Mouse (Mus musculus): ENCODE results near the gene Olfr159. TPM values are rescaled to one million over a fixed set of nuclear protein-coding genes. Genes with fewer than 3 reads are reported as not detected.

Olfr159 gene
- polyA plus RNA-seq, 1 experiment from 2014 or later = not detected

- Histone ChIP-seq H3K27me3 (replicated peaks) (no peaks in the 10 kb centered on the region), H3K9me3 (no peaks in the 10 kb centered on the region), H3K4me1 (replicated peaks) (peaks cover 36% of the 10 kb centered on the region), H3K4me3 (replicated peaks) (no peak overlapping the region), H3K36me3 (no peaks in the 10 kb centered on the region), H3K27ac (peak overlapping the region; percentile 56), H3K9ac (no peak overlapping the region), H3K4me2 (replicated peaks) (no peak overlapping the region; the same call in 1 of the 2 replicates)
- ATAC-seq = peak; percentile 34
- WGBS = 74% methylated on average over 7 of the region's 7 CpGs
Measured at GRCm38 (mm10) chr4:43727718-43728575, 42.9 kb downstream of the Olfr159 start.

- H3K4me1 ChIP-seq (replicated peaks) = peaks cover 36% of the 10 kb centered on the region
- no peak within 1 kb of the TSS for H3K9ac ChIP-seq
- peak within 1 kb of the TSS; percentile 56 for H3K27ac ChIP-seq
- no peaks in the 10 kb centered on the region for H3K27me3 ChIP-seq (replicated peaks)
- no peaks in the 10 kb centered on the region for H3K36me3 ChIP-seq
- no peak within 1 kb of the TSS for H3K4me3 ChIP-seq (replicated peaks)
- 22% methylated on average over 3 of the region's 3 CpGs for WGBS
- no peaks in the 10 kb centered on the region for H3K9me3 ChIP-seq
- peak; percentile 78 for ATAC-seq
- no peak within 1 kb of the TSS for H3K4me2 ChIP-seq (replicated peaks)
Measured at GRCm38 (mm10) chr4:43726995-43727394, 43.8 kb downstream of the Olfr159 start, which contains the start of gene Hrct1. TSS of gene Hrct1 (plus strand) at chr4:43727188.

GRCm38 (mm10) chr4:43726228-43726993 lies 44.4 kb downstream of the Olfr159 start:
- Histone ChIP-seq H3K4me1 (replicated peaks) (peaks cover 36% of the 10 kb centered on the region), H3K27ac (peak overlapping the region; percentile 56), H3K9ac (no peak overlapping the region), H3K36me3 (no peaks in the 10 kb centered on the region), H3K9me3 (no peaks in the 10 kb centered on the region), H3K27me3 (replicated peaks) (no peaks in the 10 kb centered on the region), H3K4me3 (replicated peaks) (no peak overlapping the region), H3K4me2 (replicated peaks) (no peak overlapping the region)
- ATAC-seq = no peak; the same call in 1 of the 2 replicates
- 50% methylated on average over 12 of the region's 12 CpGs for WGBS

- ATAC-seq = no peak
- H3K27me3 ChIP-seq (replicated peaks) = no peaks in the 10 kb centered on the region
- no peaks in the 10 kb centered on the region for H3K36me3 ChIP-seq
- no peak overlapping the region for H3K4me2 ChIP-seq (replicated peaks)
- no peak overlapping the region for H3K27ac ChIP-seq
- H3K9ac ChIP-seq = no peak overlapping the region
- H3K4me1 ChIP-seq (replicated peaks) = peaks cover 31% of the 10 kb centered on the region
- no peaks in the 10 kb centered on the region for H3K9me3 ChIP-seq
- 28% methylated on average over 1 of the region's 1 CpGs for WGBS
- no peak overlapping the region for H3K4me3 ChIP-seq (replicated peaks)
Measured at GRCm38 (mm10) chr4:43724764-43725163, 46.0 kb downstream of the Olfr159 start.

GRCm38 (mm10) chr4:43722191-43722590 lies 48.6 kb downstream of the Olfr159 start:
- 87% methylated on average over 4 of the region's 4 CpGs for WGBS
- Histone ChIP-seq H3K4me1 (replicated peaks) (peaks cover 9% of the 10 kb centered on the region), H3K4me2 (replicated peaks) (no peak overlapping the region), H3K9me3 (no peaks in the 10 kb centered on the region), H3K4me3 (replicated peaks) (no peak overlapping the region), H3K27me3 (replicated peaks) (no peaks in the 10 kb centered on the region), H3K27ac (no peak overlapping the region), H3K9ac (no peak overlapping the region), H3K36me3 (no peaks in the 10 kb centered on the region)
- no peak for ATAC-seq

- WGBS = 50% methylated on average over 12 of the region's 16 CpGs
- ATAC-seq = no peak; the same call in 1 of the 2 replicates
- no peaks in the 10 kb centered on the region for H3K9me3 ChIP-seq
- no peaks in the 10 kb centered on the region for H3K4me1 ChIP-seq (replicated peaks)
- no peaks in the 10 kb centered on the region for H3K27me3 ChIP-seq (replicated peaks)
- no peak overlapping the region for H3K4me2 ChIP-seq (replicated peaks)
- H3K36me3 ChIP-seq = no peaks in the 10 kb centered on the region
- no peak overlapping the region for H3K4me3 ChIP-seq (replicated peaks)
- H3K27ac ChIP-seq = no peak overlapping the region
- no peak overlapping the region for H3K9ac ChIP-seq
Measured at GRCm38 (mm10) chr4:43720491-43721228, 50.1 kb downstream of the Olfr159 start.

Other genes starting within 250 kb of the Olfr159 start
- gene Tpm2, start 247.2 kb downstream of the Olfr159 start, polyA plus RNA-seq (2015; fragmentation: Nextera tagmentation; extraction: Ambion mirVana) = 510 and 514 TPM in 2 replicates
- 62.7 and 69.5 TPM in 2 replicates for gene Creb3, start 208.7 kb downstream of the Olfr159 start, polyA plus RNA-seq (2015; fragmentation: Nextera tagmentation; extraction: Ambion mirVana)
- 61.4 and 61.9 TPM in 2 replicates for gene Tln1, start 208.3 kb downstream of the Olfr159 start, polyA plus RNA-seq (2015; fragmentation: Nextera tagmentation; extraction: Ambion mirVana)
- 20.9 and 23.3 TPM in 2 replicates for gene Rgp1, start 192.3 kb downstream of the Olfr159 start, polyA plus RNA-seq (2015; fragmentation: Nextera tagmentation; extraction: Ambion mirVana)
- 13.7 and 15.4 TPM in 2 replicates for gene Gba2, start 192.1 kb downstream of the Olfr159 start, polyA plus RNA-seq (2015; fragmentation: Nextera tagmentation; extraction: Ambion mirVana)
- 0.75 TPM in 1 of 2 replicates, not detected in the other for gene Msmp, start 186.5 kb downstream of the Olfr159 start, polyA plus RNA-seq (2015; fragmentation: Nextera tagmentation; extraction: Ambion mirVana)
- 6.9 and 8.0 TPM in 2 replicates for gene Npr2, start 139.1 kb downstream of the Olfr159 start, polyA plus RNA-seq (2015; fragmentation: Nextera tagmentation; extraction: Ambion mirVana)
- 0.46 and 1.0 TPM in 2 replicates for gene Spag8, start 117.4 kb downstream of the Olfr159 start, polyA plus RNA-seq (2015; fragmentation: Nextera tagmentation; extraction: Ambion mirVana)
- gene Hint2, start 114.5 kb downstream of the Olfr159 start, polyA plus RNA-seq (2015; fragmentation: Nextera tagmentation; extraction: Ambion mirVana) = 152 and 157 TPM in 2 replicates
- gene Tmem8b, start 102.0 kb downstream of the Olfr159 start, polyA plus RNA-seq (2015; fragmentation: Nextera tagmentation; extraction: Ambion mirVana) = 3.3 and 3.5 TPM in 2 replicates
- 2.9 and 3.6 TPM in 2 replicates for gene Fam221b, start 101.9 kb downstream of the Olfr159 start, polyA plus RNA-seq (2015; fragmentation: Nextera tagmentation; extraction: Ambion mirVana)
- not detected in 2 replicates for gene Olfr70, start 70.2 kb downstream of the Olfr159 start, polyA plus RNA-seq (2015; fragmentation: Nextera tagmentation; extraction: Ambion mirVana)
- gene Olfr71, start 60.8 kb downstream of the Olfr159 start, polyA plus RNA-seq (2015; fragmentation: Nextera tagmentation; extraction: Ambion mirVana) = not detected in 2 replicates
- 0.98 and 1.4 TPM in 2 replicates for gene Hrct1, start 43.8 kb downstream of the Olfr159 start, polyA plus RNA-seq (2015; fragmentation: Nextera tagmentation; extraction: Ambion mirVana)
- 0.16 and 0.21 TPM in 2 replicates for gene Spaar, start 41.0 kb downstream of the Olfr159 start, polyA plus RNA-seq (2015; fragmentation: Nextera tagmentation; extraction: Ambion mirVana)
- gene Olfr156, start 52.9 kb upstream of the Olfr159 start, polyA plus RNA-seq (2015; fragmentation: Nextera tagmentation; extraction: Ambion mirVana) = not detected in 2 replicates
- not detected in 2 replicates for gene Olfr157, start 69.2 kb upstream of the Olfr159 start, polyA plus RNA-seq (2015; fragmentation: Nextera tagmentation; extraction: Ambion mirVana)
- not detected in 2 replicates for gene Olfr155, start 80.6 kb upstream of the Olfr159 start, polyA plus RNA-seq (2015; fragmentation: Nextera tagmentation; extraction: Ambion mirVana)
- gene Reck, start 104.5 kb upstream of the Olfr159 start, polyA plus RNA-seq (2015; fragmentation: Nextera tagmentation; extraction: Ambion mirVana) = 16.4 and 17.0 TPM in 2 replicates
- 85.4 and 88.7 TPM in 2 replicates for gene Glipr2, start 186.4 kb upstream of the Olfr159 start, polyA plus RNA-seq (2015; fragmentation: Nextera tagmentation; extraction: Ambion mirVana)
- not detected in 2 replicates for gene Ccin, start 212.5 kb upstream of the Olfr159 start, polyA plus RNA-seq (2015; fragmentation: Nextera tagmentation; extraction: Ambion mirVana)
- gene Clta, start 233.4 kb upstream of the Olfr159 start, polyA plus RNA-seq (2015; fragmentation: Nextera tagmentation; extraction: Ambion mirVana) = 260 and 272 TPM in 2 replicates

Data from intestine, embryonic 15.5 days (tissue).